Mouse (Mus musculus) cerebellum, adult 2 months (tissue): ENCODE data around the gene Eme2.

Source experiments
- CTCF ChIP-seq: fragments of 200-500 bp; IDR thresholded peaks from 2 replicates; pipeline ENCODE4 v1.5.1; 2011; ENCODE audit warnings: low read depth, mild to moderate bottlenecking, control low read depth, low read length, moderate library complexity, borderline replicate concordance; ENCODE audit not compliant: insufficient read depth
- POLR2A ChIP-seq: fragments of 200-500 bp; IDR thresholded peaks from 2 replicates; pipeline ENCODE4 v1.6.1; 2011; ENCODE audit warnings: low read length, control low read depth, borderline replicate concordance; ENCODE audit not compliant: insufficient read depth

DNA sequence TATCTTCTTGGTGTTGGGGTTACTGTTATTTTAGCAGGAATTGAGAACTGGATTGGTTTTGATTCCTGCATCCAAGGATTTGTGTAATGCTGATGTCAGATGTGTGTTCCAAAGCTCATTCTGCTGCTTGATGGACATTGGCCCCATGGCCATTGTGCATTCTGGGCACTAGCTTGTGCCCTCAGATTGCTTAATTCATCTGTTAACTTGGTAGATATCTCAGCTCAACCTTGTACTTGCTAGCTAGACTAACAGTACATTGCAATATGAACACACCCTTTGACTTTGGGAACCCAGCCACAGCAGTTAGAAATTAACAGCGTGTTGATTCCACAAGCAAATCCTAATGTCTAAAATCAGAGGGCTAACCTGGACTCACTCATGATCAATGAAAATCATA is 47.5 kb downstream of the Eme2 start:
- TF ChIP-seq CTCF (no peak), POLR2A (no peak)
